Mouse (Mus musculus) heart, postnatal 0 days (tissue): ENCODE measurements around the gene Gas8. TPM values are rescaled to one million over a fixed set of nuclear protein-coding genes. Genes with fewer than 3 reads are reported as not detected.
A peak's percentile ranks its signal among the peaks of the same experiment; 100 is the strongest.

Experiments used
- ATAC-seq: fragments of 200-750 bp; cut with Nextera tagmentation; 2 replicates; pipeline ENCODE4 v1.8.0; 2017; ENCODE audit warnings: low read depth, moderate number of reproducible peaks, moderate library complexity; ENCODE audit not compliant: insufficient read depth
- DNase-seq: peaks from one replicate; pipeline ENCODE4 v3.0.0-alpha.2; 2016; ENCODE audit warnings: low spot score
- H3K27ac ChIP-seq: fragments of 300-500 bp; sonication (generic); 2 replicates; pipeline ENCODE4 v1.5.1; 2014; ENCODE audit warnings: low read depth, mild to moderate bottlenecking
- H3K27me3 ChIP-seq: fragments of 300-500 bp; sonication (generic); 2 replicates; pipeline ENCODE4 v1.6.1; 2014; ENCODE audit warnings: low read length, mixed read lengths; ENCODE audit not compliant: control insufficient read depth, insufficient read depth
- H3K36me3 ChIP-seq: fragments of 300-500 bp; sonication (generic); replicated peaks from 2 replicates; pipeline ENCODE4 v1.6.1; 2014; ENCODE audit warnings: low read length, mixed read lengths; ENCODE audit not compliant: control insufficient read depth, insufficient read depth
- H3K4me1 ChIP-seq: fragments of 300-500 bp; sonication (generic); 2 replicates; pipeline ENCODE4 v1.6.1; 2014; ENCODE audit warnings: antibody characterized with exemption; ENCODE audit not compliant: control insufficient read depth, insufficient read depth
- H3K4me2 ChIP-seq: fragments of 300-500 bp; sonication (generic); 2 replicates; pipeline ENCODE4 v1.6.1; 2014; ENCODE audit warnings: low read depth, mild to moderate bottlenecking, low read length, moderate library complexity
- H3K4me3 ChIP-seq: fragments of 300-500 bp; sonication (generic); 2 replicates; pipeline ENCODE4 v1.5.1; 2014; ENCODE audit warnings: low read depth, low read length
- H3K9ac ChIP-seq: fragments of 300-500 bp; sonication (generic); replicated peaks from 2 replicates; pipeline ENCODE4 v1.6.1; 2014; ENCODE audit warnings: low read depth, low read length, mixed read lengths
- H3K9me3 ChIP-seq: fragments of 300-500 bp; sonication (generic); replicated peaks from 2 replicates; pipeline ENCODE4 v1.6.1; 2016; ENCODE audit warnings: low read length; ENCODE audit not compliant: control insufficient read depth
- CTCF ChIP-seq: IDR thresholded peaks from 2 replicates; pipeline ENCODE4 v1.5.1; 2016; ENCODE audit warnings: antibody characterized with exemption, control low read depth, low read depth
- EP300 ChIP-seq: IDR thresholded peaks from 2 replicates; pipeline ENCODE4 v1.6.1; 2016; ENCODE audit warnings: antibody characterized with exemption, low read depth
- WGBS: fragments of 180-500 bp; shearing (Covaris S2); extraction: QIAGEN DNeasy Blood & Tissue Kit; methylation state at CpG from one replicate; pipeline ENCODE4 v1.1.7; 2014; 5-methylcytosine and 5-hydroxymethylcytosine counted together
- polyA plus RNA-seq: library from polyadenylated mRNA; unstranded; fragments of >200 nt; fragmentation: Nextera tagmentation; extraction: Ambion mirVana; gene quantifications from 2 replicates; pipeline ENCODE4 v1.2.1, GENCODE M21; 2015
- total RNA-seq: library from RNA; depleted of rRNA; stranded (reverse); fragments of >200 nt; gene quantifications from 2 replicates; pipeline ENCODE4 v1.2.3, GENCODE M21; 2014; ENCODE audit warnings: low replicate concordance

The Gas8 gene
- total and polyA plus RNA-seq, 2 experiments from 2014 or later: 0.76 to 7.1 TPM

- no peak overlapping the region for H3K4me2 ChIP-seq
- H3K4me1 ChIP-seq: no peaks in the 10 kb centered on the region
- no peak overlapping the region for H3K27ac ChIP-seq
- no peak overlapping the region for H3K4me3 ChIP-seq
- H3K36me3 ChIP-seq: peaks cover 53% of the 10 kb centered on the region
- no peak overlapping the region for H3K9ac ChIP-seq
- no peak for ATAC-seq
- H3K27me3 ChIP-seq: no peaks in the 10 kb centered on the region
- TF ChIP-seq EP300 (no peak), CTCF (no peak)
- no peak for DNase-seq
- H3K9me3 ChIP-seq: no peaks in the 10 kb centered on the region
- 88% methylated on average over 9 of the region's 9 CpGs for WGBS
Measured at GRCm38 (mm10) chr8:123505695-123506094, 12.9 kb upstream of the Gas8 start.

GRCm38 (mm10) chr8:123507153-123507552, 11.5 kb upstream of the Gas8 start:
- no peak for DNase-seq
- ATAC-seq: no peak

GRCm38 (mm10) chr8:123510819-123511218, 7.8 kb upstream of the Gas8 start:
- ATAC-seq (no peak), DNase-seq (no peak)
- peaks cover 12% of the 10 kb centered on the region; the same call in 1 of the 2 replicates for H3K4me1 ChIP-seq
- TF ChIP-seq CTCF: no peak
- no peak for TF ChIP-seq EP300
- no peak overlapping the region for H3K4me3 ChIP-seq
- 59% methylated on average over 5 of the region's 5 CpGs for WGBS
- no peak overlapping the region for H3K9ac ChIP-seq
- no peaks in the 10 kb centered on the region for H3K9me3 ChIP-seq
- no peak overlapping the region for H3K4me2 ChIP-seq
- H3K27me3 ChIP-seq: peaks cover 32% of the 10 kb centered on the region
- H3K27ac ChIP-seq: no peak overlapping the region
- H3K36me3 ChIP-seq: peaks cover 5% of the 10 kb centered on the region; the same call in 1 of the 2 replicates

More at GRCm38 (mm10) chr8:123507153-123507552, 11.5 kb upstream of the Gas8 start:
- Histone ChIP-seq H3K4me2 (no peak overlapping the region), H3K4me1 (no peaks in the 10 kb centered on the region), H3K27ac (no peak overlapping the region), H3K36me3 (peaks cover 39% of the 10 kb centered on the region), H3K9me3 (no peaks in the 10 kb centered on the region), H3K9ac (no peak overlapping the region), H3K27me3 (no peaks in the 10 kb centered on the region), H3K4me3 (no peak overlapping the region)
- TF ChIP-seq CTCF (no peak), EP300 (no peak)
- 96% methylated on average over 5 of the region's 5 CpGs for WGBS

- peaks cover 15% of the 10 kb centered on the region; the same call in 1 of the 2 replicates for H3K4me1 ChIP-seq
- 4% methylated on average over 9 of the region's 9 CpGs for WGBS
- H3K4me3 ChIP-seq: peak overlapping the region; percentile 65
- no peak overlapping the region for H3K9ac ChIP-seq
- H3K9me3 ChIP-seq: no peaks in the 10 kb centered on the region
- H3K36me3 ChIP-seq: no peaks in the 10 kb centered on the region
- DNase-seq (no peak), ATAC-seq (no peak)
- no peak overlapping the region for H3K27ac ChIP-seq
- H3K27me3 ChIP-seq: peaks cover 45% of the 10 kb centered on the region
- TF ChIP-seq EP300 (no peak), CTCF (no peak)
- peak overlapping the region; percentile 87; the same call in 1 of the 2 replicates for H3K4me2 ChIP-seq
Measured at GRCm38 (mm10) chr8:123514136-123514535, 4.5 kb upstream of the Gas8 start.

- Histone ChIP-seq H3K36me3 (no peaks in the 10 kb centered on the region), H3K4me2 (peak within 1 kb of the TSS; percentile 87), H3K9ac (peak within 1 kb of the TSS; percentile 15; the same call in 1 of the 2 replicates), H3K9me3 (no peaks in the 10 kb centered on the region), H3K27me3 (peaks cover 45% of the 10 kb centered on the region), H3K27ac (no peak within 1 kb of the TSS), H3K4me1 (peaks cover 18% of the 10 kb centered on the region; the same call in 1 of the 2 replicates), H3K4me3 (peak within 1 kb of the TSS; percentile 65)
- TF ChIP-seq CTCF (no peak), EP300 (no peak)
- under 1% methylated on average over 48 of the region's 63 CpGs for WGBS
- DNase-seq: no peak
- ATAC-seq: no peak
Measured at GRCm38 (mm10) chr8:123514781-123515539, 3.7 kb upstream of the Gas8 start, which contains the start of gene Dbndd1. Gene Dbndd1 (minus strand): TSS chr8:123515463.

- peaks cover 45% of the 10 kb centered on the region for H3K27me3 ChIP-seq
- H3K36me3 ChIP-seq: no peaks in the 10 kb centered on the region
- no peak for TF ChIP-seq CTCF
- no peak for TF ChIP-seq EP300
- peak overlapping the region; percentile 87 for H3K4me2 ChIP-seq
- no peak overlapping the region for H3K27ac ChIP-seq
- no peaks in the 10 kb centered on the region for H3K9me3 ChIP-seq
- 3% methylated on average over 10 of the region's 11 CpGs for WGBS
- DNase-seq (no peak), ATAC-seq (no peak)
- H3K9ac ChIP-seq: no peak overlapping the region
- H3K4me1 ChIP-seq: peaks cover 18% of the 10 kb centered on the region; the same call in 1 of the 2 replicates
- H3K4me3 ChIP-seq: peak overlapping the region; percentile 65
Measured at GRCm38 (mm10) chr8:123515540-123515897, 3.1 kb upstream of the Gas8 start.
